Mouse (Mus musculus): ENCODE measurements around the gene Atp1a2.

Atp1a2 gene

DNA sequence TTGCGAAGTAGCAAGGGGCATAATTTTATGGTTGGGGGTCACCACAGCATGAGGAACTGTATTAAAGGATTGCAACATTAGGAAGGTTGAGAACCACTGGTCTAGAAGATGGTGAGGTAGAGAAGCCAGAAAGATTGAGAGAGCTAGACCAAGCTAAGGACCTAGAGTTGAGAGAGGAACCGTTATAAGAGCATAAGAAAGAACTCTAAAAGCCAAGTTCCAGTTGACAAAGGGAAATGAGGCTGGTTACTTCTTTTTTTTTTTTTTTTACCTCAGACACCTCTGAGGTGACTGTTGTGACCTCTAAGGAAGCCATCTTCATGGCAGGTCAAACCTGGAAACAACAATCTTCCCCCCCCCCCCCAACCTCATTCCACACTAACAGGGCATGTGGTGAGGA is 7.3 kb upstream of the Atp1a2 start:
- no peak for DNase-seq (ENCODE audit: low spot score in 2 of 2)

DNA sequence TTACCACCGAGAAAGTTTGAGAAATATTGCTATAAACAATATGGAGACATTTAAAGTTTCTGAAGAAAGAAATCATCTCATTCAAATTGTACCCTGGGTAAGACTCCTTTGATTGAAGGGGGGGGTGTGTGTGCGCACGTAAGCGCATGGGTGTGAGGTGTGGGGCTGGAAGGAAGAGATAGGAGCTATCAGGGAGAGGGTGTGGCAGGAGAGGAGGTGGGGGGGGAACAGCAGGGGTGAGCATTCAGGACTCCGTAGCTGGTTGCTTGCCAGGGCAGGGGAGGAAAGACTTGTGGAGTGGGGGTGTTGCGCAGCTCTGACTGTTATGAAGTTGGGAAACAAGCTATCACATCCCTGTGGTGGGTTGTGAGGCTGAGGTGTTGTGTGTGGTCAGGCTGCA is 6.6 kb upstream of the Atp1a2 start:
- no peak for DNase-seq (ENCODE audit: low spot score in 2 of 2)

DNA sequence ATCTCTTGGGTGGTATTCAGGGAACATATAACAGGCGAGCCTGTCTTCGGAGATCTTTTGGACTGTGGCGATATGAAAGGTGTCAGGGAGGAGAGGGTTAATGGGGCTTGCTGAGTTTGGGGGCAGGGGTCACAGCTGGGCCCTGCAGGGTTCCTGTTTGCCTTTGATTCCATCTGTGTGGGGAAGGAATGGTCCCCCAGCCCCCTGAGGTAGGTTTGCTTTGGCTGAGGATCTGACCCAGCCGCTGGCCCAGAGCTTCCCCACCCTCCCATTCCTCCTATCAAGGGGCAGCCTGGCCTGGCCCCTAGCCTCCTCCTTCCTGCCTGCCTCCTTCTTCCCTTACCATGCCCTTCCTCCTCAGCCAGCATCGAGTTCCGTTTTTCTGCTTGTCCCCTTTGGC is 5.0 kb upstream of the Atp1a2 start:
- DNase-seq (ENCODE audit: low spot score in 2 of 2): no peak

DNA sequence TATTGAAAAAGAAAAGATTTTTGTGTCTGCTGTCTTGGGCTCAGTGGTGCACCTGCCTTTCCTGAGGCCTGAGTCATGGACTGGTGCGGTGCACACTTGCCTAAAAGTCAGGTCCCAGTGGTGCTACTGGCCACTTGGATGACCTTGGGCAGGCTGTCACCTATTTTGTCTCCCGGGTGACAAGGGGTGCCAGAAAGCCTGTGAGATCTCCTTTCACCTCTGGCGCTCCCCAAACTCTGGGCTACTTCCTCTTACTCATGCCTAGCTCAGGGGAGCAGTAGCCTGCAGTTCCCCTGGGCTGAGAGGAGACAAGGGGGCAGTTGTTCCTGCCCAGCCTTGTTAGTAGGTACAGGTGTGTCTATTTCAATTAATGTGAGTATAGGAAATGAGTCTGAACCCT is 4.4 kb upstream of the Atp1a2 start:
- DNase-seq (ENCODE audit: low spot score in 2 of 2): no peak

DNA sequence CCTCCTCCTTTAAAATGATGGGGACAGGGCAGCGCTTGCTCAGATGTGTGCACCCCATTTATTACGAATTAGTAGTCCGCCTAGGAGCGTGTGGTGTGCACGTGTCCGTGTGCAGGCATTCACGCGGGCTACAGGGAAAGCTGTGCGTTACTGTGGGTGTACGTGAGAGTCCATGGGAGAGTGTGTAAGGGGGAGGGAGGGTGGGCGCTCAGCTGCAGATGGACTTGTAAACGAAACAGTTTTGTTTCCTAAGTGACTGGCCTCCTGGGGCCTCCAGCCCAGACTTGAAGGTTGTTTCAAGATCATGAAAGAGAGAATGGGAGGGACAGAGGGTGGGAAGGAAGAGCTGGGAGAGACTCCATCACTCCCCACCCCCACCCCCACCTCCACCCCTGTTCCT is 3.3 kb upstream of the Atp1a2 start:
- DNase-seq (ENCODE audit: low spot score in 2 of 2): peak in 1 of 2 experiments; percentile 42

GRCm38 (mm10) chr1:172300247-172300646 is 2.4 kb upstream of the Atp1a2 start:
- DNase-seq (ENCODE audit: low spot score in 2 of 2): no peak

GRCm38 (mm10) chr1:172299528-172299927 is 1.7 kb upstream of the Atp1a2 start:
- DNase-seq (ENCODE audit: low spot score in 2 of 2): no peak

DNA sequence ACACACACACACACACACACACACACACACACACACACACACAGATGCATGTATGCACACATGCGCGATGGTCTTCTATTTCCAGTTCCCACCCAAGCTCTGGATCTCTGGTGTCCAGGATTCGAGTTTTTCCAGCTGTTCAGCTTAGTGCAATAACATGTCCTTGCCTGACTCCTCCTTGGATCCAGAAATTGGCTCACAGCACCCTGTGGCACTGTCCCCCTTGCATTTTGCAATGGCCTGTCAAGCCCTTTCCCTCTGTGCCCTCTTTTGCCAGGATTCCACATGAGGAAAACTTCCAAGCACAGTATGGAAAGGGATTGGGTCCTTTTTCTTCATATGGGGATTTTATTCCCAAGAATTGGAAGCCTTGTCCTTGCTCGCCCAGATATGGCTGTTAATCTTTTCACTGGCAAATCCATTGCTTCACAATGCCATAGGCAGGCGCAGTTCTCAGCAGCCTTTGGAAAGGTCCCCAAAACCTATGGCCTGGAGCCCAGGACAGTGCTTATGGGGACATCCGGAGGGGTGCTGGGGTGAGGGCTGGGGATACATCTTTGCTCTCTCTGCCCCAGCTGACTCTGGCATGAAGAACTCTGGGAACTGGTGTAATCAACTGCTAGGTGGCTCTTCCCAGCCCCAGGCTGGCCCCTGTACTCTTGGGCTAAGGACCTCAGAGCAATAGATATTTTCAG is 901 bp downstream of the Atp1a2 start:
- DNase-seq (ENCODE audit: low spot score in 2 of 2): no peak

GRCm38 (mm10) chr1:172295751-172296197 is 2.1 kb downstream of the Atp1a2 start:
- no peak for DNase-seq (ENCODE audit: low spot score in 2 of 2)

GRCm38 (mm10) chr1:172293449-172293848 is 4.4 kb downstream of the Atp1a2 start:
- DNase-seq (ENCODE audit: low spot score in 2 of 2): peak in 1 of 2 experiments; percentile 41

GRCm38 (mm10) chr1:172292880-172293279 is 5.0 kb downstream of the Atp1a2 start:
- DNase-seq (ENCODE audit: low spot score in 2 of 2): no peak

GRCm38 (mm10) chr1:172289617-172289946 is 8.3 kb downstream of the Atp1a2 start:
- DNase-seq (ENCODE audit: low spot score in 2 of 2): no peak

DNA sequence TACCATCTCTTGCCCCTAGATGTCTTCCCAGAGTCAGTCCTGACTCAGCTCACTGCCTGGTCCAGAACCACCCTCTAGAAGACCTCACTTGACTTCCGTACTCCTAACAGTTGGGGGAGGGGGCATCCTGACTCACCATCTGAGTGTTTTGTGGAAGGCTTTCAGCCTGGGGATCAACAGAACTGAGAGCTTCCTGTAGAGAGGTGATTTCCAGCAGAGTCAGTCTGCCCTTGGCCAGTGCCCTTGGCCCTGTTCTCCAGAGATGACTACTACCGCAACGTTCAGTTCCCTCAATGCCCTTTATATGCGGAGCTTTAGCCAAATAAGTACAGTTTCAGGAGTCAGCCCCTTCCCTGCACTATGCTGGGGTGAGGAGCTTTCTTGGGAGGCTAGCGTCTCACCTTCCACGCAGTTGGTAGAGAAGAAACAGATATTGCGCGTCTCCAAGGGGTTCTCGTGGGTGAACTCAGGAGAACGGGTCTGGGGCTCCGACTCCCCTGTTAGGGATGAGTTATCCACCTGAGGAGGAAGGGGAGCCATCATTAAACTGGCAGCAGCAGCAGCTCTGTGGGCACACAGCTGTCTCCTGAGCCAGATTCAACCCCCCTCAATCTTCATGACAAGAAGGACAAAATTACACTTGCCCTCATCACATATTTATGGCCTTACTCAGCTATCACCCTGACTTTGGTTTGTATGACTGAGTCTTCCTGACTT is 8.8 kb downstream of the Atp1a2 start:
- DNase-seq (ENCODE audit: low spot score in 2 of 2): no peak

DNA sequence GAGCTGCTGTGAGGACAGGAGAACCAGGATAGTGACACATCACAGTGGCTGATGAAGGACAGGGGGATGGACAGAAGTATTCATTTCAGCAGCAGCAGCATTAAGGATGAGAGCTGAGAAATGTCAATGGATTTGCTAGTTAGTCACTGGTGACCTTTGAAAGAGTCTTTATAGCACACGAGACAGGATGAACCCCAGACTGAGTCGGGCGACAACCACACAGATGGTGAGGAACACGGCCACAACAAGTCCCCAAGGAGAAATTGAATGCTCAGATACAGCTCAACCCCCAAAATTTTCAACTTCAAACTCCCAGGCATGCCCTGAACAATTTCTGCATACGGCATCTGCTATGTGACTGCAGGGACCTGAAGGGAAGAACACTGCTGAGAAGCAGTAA is 11.1 kb downstream of the Atp1a2 start:
- DNase-seq (ENCODE audit: low spot score in 2 of 2): no peak

DNA sequence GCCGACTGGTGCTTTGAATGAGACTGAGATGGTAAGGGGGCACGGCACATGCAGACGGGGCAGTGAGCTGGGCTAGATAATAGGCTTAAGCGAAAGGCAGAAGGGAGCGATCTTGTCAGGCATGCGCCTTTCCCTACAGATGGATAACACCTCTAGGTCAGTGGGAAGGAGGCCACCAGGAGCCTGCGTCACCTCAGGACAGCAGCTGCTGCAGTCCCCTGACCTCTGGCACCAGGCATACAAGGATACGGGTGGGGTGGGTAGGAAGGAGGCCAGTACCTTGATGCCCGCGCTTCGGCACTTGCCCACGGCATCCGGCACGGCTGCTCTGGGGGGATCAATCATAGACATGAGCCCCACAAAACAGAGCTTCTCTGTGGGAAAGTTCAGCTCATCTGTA is 13.6 kb downstream of the Atp1a2 start:
- DNase-seq (ENCODE audit: low spot score in 2 of 2): no peak

DNA sequence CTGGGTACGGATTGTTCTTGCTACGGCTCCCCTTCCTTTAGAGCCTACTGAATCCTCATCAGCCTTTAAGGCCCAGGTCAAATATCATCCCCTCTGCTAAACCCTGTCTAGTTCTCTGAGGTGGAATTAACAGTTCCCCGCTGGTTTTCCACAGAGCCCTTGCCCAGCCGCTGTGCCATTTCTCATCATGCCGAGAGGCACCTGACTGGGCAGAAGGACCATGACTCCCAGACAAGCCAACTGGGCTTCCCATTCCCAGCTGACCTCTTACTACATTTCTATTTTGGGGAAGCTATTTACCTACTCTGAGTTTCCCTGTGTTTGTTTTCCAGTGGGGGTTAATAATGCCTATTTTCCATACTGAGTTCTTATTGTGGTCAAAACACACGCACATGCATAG is 14.8 kb downstream of the Atp1a2 start:
- no peak for DNase-seq (ENCODE audit: low spot score in 2 of 2)

GRCm38 (mm10) chr1:172281522-172282254 is 16.2 kb downstream of the Atp1a2 start:
- peak; percentile 62 to 69 for DNase-seq (ENCODE audit: low spot score in 2 of 2)

GRCm38 (mm10) chr1:172279768-172280509 is 17.9 kb downstream of the Atp1a2 start:
- no peak for DNase-seq (ENCODE audit: low spot score in 2 of 2)

DNA sequence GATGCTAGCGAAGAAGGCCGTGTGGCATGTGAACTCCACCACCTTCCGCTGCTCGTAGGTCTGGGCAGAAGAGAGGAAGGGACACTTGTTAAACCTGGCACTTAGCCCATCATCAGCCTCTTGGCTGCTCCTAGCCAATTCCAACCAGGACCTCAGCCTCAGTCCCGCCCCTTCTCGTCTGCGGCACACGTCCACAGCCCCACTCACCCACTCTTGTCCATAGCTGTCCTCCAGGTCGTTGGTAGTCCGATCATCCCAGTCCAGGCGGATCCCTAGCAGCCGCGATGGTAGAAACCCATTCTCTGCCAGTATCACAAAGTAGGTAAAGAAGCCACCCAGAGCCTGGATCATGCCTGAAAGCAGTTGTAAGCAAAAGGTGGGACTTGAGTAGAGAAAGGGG is 19.5 kb downstream of the Atp1a2 start:
- DNase-seq (ENCODE audit: low spot score in 2 of 2): no peak

DNA sequence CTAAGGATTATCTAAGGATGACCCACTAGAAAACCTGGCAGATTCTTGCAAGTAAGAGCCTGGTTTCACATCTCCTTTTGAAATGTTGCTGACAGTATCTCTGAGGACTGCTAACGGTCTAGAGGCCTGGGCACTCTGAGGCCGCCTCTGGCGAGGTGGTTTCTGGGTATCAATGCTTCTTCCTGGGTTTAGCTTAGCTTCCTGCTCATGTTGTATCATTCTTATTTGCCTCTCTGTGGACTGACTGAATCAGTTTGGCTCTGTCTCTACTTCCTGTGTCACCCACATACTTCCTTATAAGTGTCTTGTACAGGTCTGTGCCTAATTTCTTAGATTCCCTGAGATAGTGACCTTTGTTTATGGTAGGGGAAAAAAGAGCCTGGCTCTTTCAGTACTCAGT is 20.7 kb downstream of the Atp1a2 start:
- DNase-seq (ENCODE audit: low spot score in 2 of 2): no peak

DNA sequence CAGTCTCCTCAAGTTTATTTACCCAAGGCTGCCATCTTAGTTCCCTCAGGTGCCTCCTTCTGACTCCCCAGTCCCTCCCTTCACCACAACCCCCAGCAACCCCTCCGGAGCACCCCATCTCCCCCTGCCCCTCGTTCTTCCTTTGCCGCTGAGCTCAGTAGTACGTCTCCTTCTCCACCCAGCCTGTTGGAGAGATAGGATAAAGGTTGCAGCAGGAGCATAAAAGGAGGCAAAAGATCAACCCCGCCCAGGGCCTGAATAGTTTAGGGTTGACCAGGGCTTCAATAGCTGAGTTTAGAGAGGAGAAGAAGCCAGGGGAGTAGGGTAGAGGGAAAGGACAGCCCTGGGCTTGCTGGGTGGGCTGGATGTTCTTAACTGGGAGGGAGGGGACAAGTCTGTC is 23.3 kb downstream of the Atp1a2 start:
- DNase-seq (ENCODE audit: low spot score in 2 of 2): no peak

DNA sequence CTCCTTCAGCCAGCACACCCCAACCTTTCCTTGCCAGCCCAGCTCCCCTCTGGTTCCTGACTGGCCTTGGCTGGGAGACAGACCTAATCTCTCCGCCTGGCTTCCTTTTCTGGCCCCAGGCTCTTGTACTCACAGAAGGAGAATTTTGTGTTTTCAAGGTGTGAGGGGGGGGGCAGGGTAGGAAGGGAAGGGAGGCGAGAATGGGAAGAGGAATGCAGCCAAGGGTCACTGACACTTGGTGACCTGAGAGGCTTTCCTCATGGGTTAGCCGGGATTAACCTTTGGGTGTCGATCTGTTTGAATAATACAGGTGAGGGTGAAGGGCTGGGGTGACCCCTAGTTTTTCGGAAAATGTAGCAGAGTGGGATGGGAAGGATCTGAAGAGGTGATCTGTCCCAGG is 23.7 kb downstream of the Atp1a2 start:
- no peak for DNase-seq (ENCODE audit: low spot score in 2 of 2)

Measured in left cerebral cortex, adult 9 months (tissue).